8 mouse cellular contexts compared by ENCODE assay signal in genomic region chr19:38264505-38265500, GRCm38 (mm10). TPM values are rescaled to one million over a fixed set of nuclear protein-coding genes. Genes with fewer than 3 reads are reported as not detected.
DNase-seq lines count a peak whose midpoint lies in the region; ATAC-seq and TF ChIP-seq lines count a peak whose summit lies in the region.

Gene Lgi1, plus strand, starts transcription at chr19:38264536.

- DNase-seq in kidney, postnatal 0 days (ENCODE audit: low spot score), result no peak
- DNase-seq in kidney, postnatal 14 days, result no peak
- DNase-seq in cerebellum, adult 2 months, result peak; percentile 77 to 83
- DNase-seq in limb, embryonic 11.5 days (ENCODE audit: low spot score), result peak; percentile 44
- no peak for DNase-seq in gastrocnemius, postnatal 36 days
- DNase-seq in spleen, postnatal 10 days (ENCODE audit: low spot score in 2 of 2), result no peak

- H3K4me1 ChIP-seq in kidney, postnatal 0 days (replicated peaks; ENCODE audit: insufficient read depth, low read length), result no peaks in the 10 kb centered on the region
- H3K4me1 ChIP-seq in cerebellum, adult 2 months (ENCODE audit: control insufficient read depth, insufficient read depth, low read length), result peaks cover 12% of the 10 kb centered on the region
- 0 out of 2 replicates have a peak, but pooled peaks cover 5% of the 10 kb centered on the region for H3K4me1 ChIP-seq in heart, embryonic 15.5 days (replicated peaks)
- 0 out of 2 replicates have a peak, but pooled peaks cover 3% of the 10 kb centered on the region for H3K4me1 ChIP-seq in limb, embryonic 11.5 days (ENCODE audit: control insufficient read depth, insufficient read depth, low read length)
- no peaks in the 10 kb centered on the region for H3K4me1 ChIP-seq in stomach, embryonic 15.5 days

- H3K4me3 ChIP-seq in kidney, postnatal 0 days (replicated peaks; ENCODE audit: low read depth, low read length), result no peak within 1 kb of the TSS
- H3K4me3 ChIP-seq in cerebellum, adult 2 months (replicated peaks; ENCODE audit: insufficient read depth, low read depth, low read length), result peak within 1 kb of the TSS; percentile 64
- peak within 1 kb of the TSS; percentile 12 for H3K4me3 ChIP-seq in heart, embryonic 15.5 days
- H3K4me3 ChIP-seq in limb, embryonic 11.5 days (ENCODE audit: low read depth, low read length), result peak within 1 kb of the TSS; percentile 7; the same call in 1 of the 2 replicates
- H3K4me3 ChIP-seq in stomach, embryonic 15.5 days (replicated peaks), result no peak within 1 kb of the TSS

- no peaks in the 10 kb centered on the region for H3K36me3 ChIP-seq in kidney, postnatal 0 days (ENCODE audit: insufficient read depth, low read length)
- no peaks in the 10 kb centered on the region for H3K36me3 ChIP-seq in heart, embryonic 15.5 days
- no peaks in the 10 kb centered on the region for H3K36me3 ChIP-seq in limb, embryonic 11.5 days (ENCODE audit: control insufficient read depth, insufficient read depth, low read length)
- H3K36me3 ChIP-seq in stomach, embryonic 15.5 days, result no peaks in the 10 kb centered on the region

- peak within 1 kb of the TSS; percentile 25 for H3K4me2 ChIP-seq in kidney, postnatal 0 days (ENCODE audit: low read length)
- H3K4me2 ChIP-seq in heart, embryonic 15.5 days, result peak within 1 kb of the TSS; percentile 52
- peak within 1 kb of the TSS; percentile 30; the same call in 1 of the 2 replicates for H3K4me2 ChIP-seq in limb, embryonic 11.5 days (ENCODE audit: low read depth, severe bottlenecking)
- peak within 1 kb of the TSS; percentile 41 for H3K4me2 ChIP-seq in stomach, embryonic 15.5 days

- no peak for TF ChIP-seq CTCF in kidney, postnatal 0 days (IDR thresholded peaks at IDR 0.05; ENCODE audit: low read depth)
- TF ChIP-seq CTCF in cerebellum, adult 2 months (IDR thresholded peaks at IDR 0.05; ENCODE audit: borderline replicate concordance, insufficient read depth, low read depth, low read length), result no peak

- peak; percentile 31; the same call in 1 of the 2 replicates for TF ChIP-seq POLR2A in cerebellum, adult 2 months (IDR thresholded peaks at IDR 0.05; ENCODE audit: borderline replicate concordance, insufficient read depth, low read length)

- 0 out of 2 replicates have a peak, but pooled peaks cover 4% of the 10 kb centered on the region for H3K27me3 ChIP-seq in kidney, postnatal 0 days (ENCODE audit: insufficient read depth, low read length)
- no peaks in the 10 kb centered on the region for H3K27me3 ChIP-seq in cerebellum, adult 2 months (ENCODE audit: control insufficient read depth, insufficient read depth, low read length)
- H3K27me3 ChIP-seq in heart, embryonic 15.5 days, result no peaks in the 10 kb centered on the region; the same call in 1 of the 2 replicates
- H3K27me3 ChIP-seq in limb, embryonic 11.5 days (ENCODE audit: control insufficient read depth, insufficient read depth, low read length), result no peaks in the 10 kb centered on the region
- no peaks in the 10 kb centered on the region; the same call in 1 of the 2 replicates for H3K27me3 ChIP-seq in stomach, embryonic 15.5 days (replicated peaks)

- no peak within 1 kb of the TSS for H3K27ac ChIP-seq in kidney, postnatal 0 days
- peak within 1 kb of the TSS; percentile 87 for H3K27ac ChIP-seq in cerebellum, adult 2 months (ENCODE audit: insufficient read depth, low read length)
- H3K27ac ChIP-seq in heart, embryonic 15.5 days, result no peak within 1 kb of the TSS
- no peak within 1 kb of the TSS for H3K27ac ChIP-seq in limb, embryonic 11.5 days (replicated peaks; ENCODE audit: low read depth, low read length)
- no peak within 1 kb of the TSS for H3K27ac ChIP-seq in stomach, embryonic 15.5 days

- WGBS in kidney, postnatal 0 days, result 23% methylated on average over 21 of the region's 21 CpGs
- WGBS in cerebellum, adult 2 months, result 5% methylated on average over 21 of the region's 21 CpGs
- 18% methylated on average over 21 of the region's 21 CpGs for WGBS in heart, embryonic 15.5 days
- WGBS in limb, embryonic 11.5 days, result 42% methylated on average over 21 of the region's 21 CpGs
- 23% methylated on average over 21 of the region's 21 CpGs for whole genome bisulfite sequencing in stomach, embryonic 15.5 days

- no peak within 1 kb of the TSS for H3K9ac ChIP-seq in kidney, postnatal 0 days (ENCODE audit: low read depth, low read length)
- no peak within 1 kb of the TSS for H3K9ac ChIP-seq in heart, embryonic 15.5 days
- H3K9ac ChIP-seq in limb, embryonic 11.5 days (ENCODE audit: low read length), result no peak within 1 kb of the TSS; the same call in 1 of the 2 replicates
- H3K9ac ChIP-seq in stomach, embryonic 15.5 days, result no peak within 1 kb of the TSS

- H3K9me3 ChIP-seq in kidney, postnatal 0 days (replicated peaks; ENCODE audit: low read length), result no peaks in the 10 kb centered on the region
- H3K9me3 ChIP-seq in heart, embryonic 15.5 days (replicated peaks), result no peaks in the 10 kb centered on the region
- H3K9me3 ChIP-seq in limb, embryonic 11.5 days (ENCODE audit: control insufficient read depth, low read length), result no peaks in the 10 kb centered on the region
- no peaks in the 10 kb centered on the region for H3K9me3 ChIP-seq in stomach, embryonic 15.5 days

- intact Hi-C loops in gastrocnemius, postnatal 36 days (cut with DNase I), result no loop called here

- no peak for ATAC-seq in kidney, postnatal 0 days (replicated peaks; ENCODE audit: low FRiP score, low read depth)
- ATAC-seq in heart, embryonic 15.5 days (replicated peaks; ENCODE audit: insufficient number of reproducible peaks, insufficient read depth, low FRiP score, low read depth), result no peak
- no peak for ATAC-seq in limb, embryonic 11.5 days (ENCODE audit: insufficient number of reproducible peaks, low FRiP score, low TSS enrichment, low read depth)
- ATAC-seq in stomach, embryonic 15.5 days (ENCODE audit: insufficient read depth, low FRiP score, low read depth), result no peak

RNA-seq across cellular contexts. Expression of gene Lgi1, which starts in this region (rescaled TPM):
- polyA plus RNA-seq in kidney, postnatal 0 days (2015; fragmentation: Nextera tagmentation; extraction: Ambion mirVana), result 1.4 and 1.6 TPM in 2 replicates
- 54.0 and 58.8 TPM in 2 replicates for polyA plus RNA-seq in cerebellum, adult 2 months (2012; rRNA removed)
- polyA plus RNA-seq in heart, embryonic 15.5 days (2015; fragmentation: Nextera tagmentation; extraction: Ambion mirVana), result 0.29 and 0.55 TPM in 2 replicates
- polyA plus RNA-seq in limb, embryonic 11.5 days (2014; fragmentation: Nextera tagmentation; extraction: Ambion mirVana), result 0.30 and 0.69 TPM in 2 replicates
- polyA plus RNA-seq in stomach, embryonic 15.5 days (2015; fragmentation: Nextera tagmentation; extraction: Ambion mirVana), result 0.92 and 1.1 TPM in 2 replicates
- 1 to 10 TPM; 1.5 to 3.1 TPM for total RNA-seq in gastrocnemius, postnatal 36 days (2021)

Comparison
In these comparisons a context has a peak if more than half of its experiments do, and no peak if none do; other contexts are left out.
1. RNA of gene Lgi1 (polyA plus RNA-seq): 54.0 to 58.8 TPM in cerebellum, adult 2 months; 1.4 to 1.6 TPM in kidney, postnatal 0 days, 0.92 to 1.1 TPM in stomach, embryonic 15.5 days, 0.30 to 0.69 TPM in limb, embryonic 11.5 days and 0.29 to 0.55 TPM in heart, embryonic 15.5 days; every median in the first group is over 10 times any median in the second.
2. Peak in DNase-seq, H3K4me3 ChIP-seq and H3K4me2 ChIP-seq in limb, embryonic 11.5 days; RNA of the gene not detected or under 1 TPM.
3. DNase-seq: peak in cerebellum, adult 2 months (2 of 2); none in kidney, postnatal 0 days (single experiment), kidney, postnatal 14 days (single experiment), gastrocnemius, postnatal 36 days (0 of 2) and spleen, postnatal 10 days (0 of 2).
4. H3K4me3 ChIP-seq: peak in cerebellum, adult 2 months (single experiment) and heart, embryonic 15.5 days (single experiment); none in kidney, postnatal 0 days (single experiment) and stomach, embryonic 15.5 days (single experiment).
5. Peak in every context shown above with its lines, with median percentiles within 50 percentile points of each other: H3K4me2 ChIP-seq.